Mouse (Mus musculus): ENCODE measurements around the gene Krt79.

Gene Krt79

GRCm38 (mm10) chr15:101940274-101940829, at the start of gene Krt79:
Krt79 (minus strand) TSS chr15:101940324.
- no peak for DNase-seq (ENCODE audit: extremely low spot score)

DNA sequence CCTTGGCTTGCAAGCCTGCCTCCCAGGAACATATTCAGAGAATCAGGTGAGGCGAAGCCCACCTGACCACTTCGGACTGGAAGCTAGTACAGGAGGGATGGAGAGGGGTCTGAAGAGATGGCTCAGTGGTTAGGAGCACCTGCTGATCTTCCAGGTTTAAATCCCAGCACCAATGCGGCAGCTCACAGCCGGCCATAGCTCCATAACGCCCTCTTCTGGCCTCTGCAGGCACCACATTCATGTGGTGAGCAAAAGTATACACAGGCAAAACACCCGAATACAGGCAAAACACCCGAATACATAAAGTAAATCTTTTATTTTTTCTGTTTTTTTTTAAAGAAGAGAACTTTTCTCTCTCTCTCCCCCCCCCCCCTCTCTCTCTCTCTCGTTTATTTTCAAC, 48.6 kb upstream of the Krt79 start:
- DNase-seq (ENCODE audit: extremely low spot score), result no peak

DNA sequence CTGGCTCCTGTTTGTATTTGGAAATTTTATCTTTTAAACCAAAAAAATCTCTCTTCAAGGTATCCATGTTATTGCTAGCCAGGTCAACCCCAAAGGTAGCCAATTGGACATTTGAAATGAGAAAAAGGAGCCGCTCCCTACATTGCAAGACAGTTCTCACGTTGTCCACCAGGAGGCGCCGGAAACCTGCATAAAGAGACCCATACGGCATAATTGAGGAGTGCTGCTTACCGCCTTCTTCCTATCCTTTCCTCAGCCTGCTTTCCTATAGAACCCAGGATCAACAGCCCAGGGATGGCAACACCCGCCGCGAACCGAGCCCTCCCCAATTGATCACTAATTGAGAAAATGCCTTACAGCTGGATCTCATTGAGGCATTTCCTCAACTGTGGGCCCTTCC, 48.0 kb upstream of the Krt79 start:
- DNase-seq (ENCODE audit: extremely low spot score), result peak; percentile 90

DNA sequence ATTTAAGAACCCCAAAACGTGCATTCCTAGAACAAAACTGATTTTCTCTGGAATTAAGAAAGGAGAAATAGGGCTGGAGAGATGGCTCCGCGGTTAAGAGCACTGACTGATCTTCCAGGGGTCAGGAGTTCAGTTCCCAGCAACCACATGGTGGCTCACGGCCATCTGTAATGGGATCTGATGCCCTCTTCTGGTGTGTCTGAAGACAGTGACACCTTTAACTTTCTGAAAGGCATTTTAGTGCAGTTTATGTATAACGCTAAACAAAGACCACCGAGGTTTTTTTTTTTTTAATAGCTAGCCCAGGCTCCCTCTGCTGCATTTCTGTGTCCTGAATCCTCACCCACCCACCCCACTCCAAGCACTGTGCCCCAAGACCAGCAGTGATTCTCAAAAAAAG, 44.6 kb upstream of the Krt79 start:
- no peak for DNase-seq (ENCODE audit: extremely low spot score)

GRCm38 (mm10) chr15:101983949-101984601, 44.0 kb upstream of the Krt79 start:
- peak; percentile 96 for DNase-seq (ENCODE audit: extremely low spot score)

GRCm38 (mm10) chr15:101983315-101983948, 43.3 kb upstream of the Krt79 start:
- no peak for DNase-seq (ENCODE audit: extremely low spot score)

- no peak for DNase-seq (ENCODE audit: extremely low spot score)
Measured at GRCm38 (mm10) chr15:101980849-101981248, 40.7 kb upstream of the Krt79 start.

- peak; percentile 80 for DNase-seq (ENCODE audit: extremely low spot score)
Measured at GRCm38 (mm10) chr15:101977043-101977726, 37.1 kb upstream of the Krt79 start.

DNA sequence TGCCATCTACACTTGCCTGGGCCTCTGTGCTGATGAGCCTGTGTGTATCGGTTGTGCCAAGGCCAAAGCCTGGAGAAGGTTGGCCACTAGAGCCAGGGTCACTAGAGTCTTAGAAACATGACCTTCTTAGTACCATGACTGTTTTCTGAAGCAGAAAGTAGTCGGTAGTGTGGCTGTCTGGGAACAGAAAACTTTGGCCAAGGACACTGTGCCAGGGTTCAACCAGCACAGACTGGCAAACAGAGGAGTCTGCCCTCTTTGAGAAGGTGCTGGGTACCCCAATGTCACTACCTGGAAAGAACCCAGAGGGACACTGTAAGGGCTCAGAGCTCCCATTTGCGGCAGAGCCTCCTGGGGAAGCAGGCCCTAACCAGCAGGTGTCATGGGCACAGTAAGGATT, 36.5 kb upstream of the Krt79 start:
- no peak for DNase-seq (ENCODE audit: extremely low spot score)

DNA sequence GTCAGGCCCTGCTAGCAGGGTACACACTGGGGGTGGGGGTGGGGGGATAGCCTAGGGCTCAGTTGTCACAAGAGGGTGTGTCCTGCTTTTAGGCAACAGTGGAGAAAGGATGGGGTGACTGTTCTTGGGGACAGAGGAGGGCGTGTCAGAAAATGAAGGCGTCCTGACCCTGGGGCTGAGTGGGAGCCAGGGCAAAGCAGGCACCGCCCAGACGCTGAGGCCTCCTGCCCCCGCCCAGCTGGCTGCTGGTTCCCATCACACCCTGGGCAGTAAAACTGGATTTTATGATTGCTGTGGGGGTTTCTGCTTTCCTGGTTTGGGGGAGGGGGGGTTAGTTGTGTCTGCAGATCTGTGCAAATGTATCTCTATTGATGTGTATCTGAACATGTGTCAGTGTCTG, 35.9 kb upstream of the Krt79 start:
- DNase-seq (ENCODE audit: extremely low spot score), result no peak

DNA sequence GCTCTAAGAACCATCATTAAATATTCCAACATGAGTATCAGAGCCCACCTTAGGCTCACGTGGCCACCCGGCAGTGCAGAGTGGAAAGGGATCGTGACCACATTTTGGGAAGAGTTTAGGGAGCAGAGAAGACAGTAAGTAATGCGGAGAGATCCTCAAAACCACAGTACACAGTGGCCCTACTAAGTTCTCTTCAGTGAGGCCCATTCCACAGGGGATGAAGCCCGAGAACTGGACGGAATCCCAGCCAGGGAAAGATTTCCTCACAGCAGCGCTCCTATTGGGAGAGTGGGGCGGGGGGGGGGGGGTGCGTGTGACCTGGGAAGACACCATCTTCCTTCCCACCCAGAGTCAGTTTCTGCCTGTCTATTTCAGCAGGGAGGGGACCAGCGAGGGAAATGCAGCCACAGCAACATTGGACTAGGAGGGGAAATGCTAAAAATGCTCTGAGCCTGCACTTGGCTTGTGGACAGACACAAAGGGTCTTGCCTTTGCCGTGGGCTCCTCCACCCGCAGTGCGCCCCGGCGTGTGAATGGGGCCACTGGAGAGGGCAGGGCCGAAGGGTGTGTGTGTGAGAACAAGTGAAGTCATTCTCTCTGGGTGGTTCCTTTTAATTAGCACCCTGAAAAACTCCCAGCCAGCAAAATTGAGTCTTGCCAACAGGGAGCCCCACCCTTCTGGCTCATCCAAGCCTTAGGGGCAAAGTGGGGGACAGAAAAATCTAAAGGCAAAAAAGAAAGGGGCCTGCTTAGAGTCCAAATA, 34.1 kb upstream of the Krt79 start:
- no peak for DNase-seq (ENCODE audit: extremely low spot score)

DNA sequence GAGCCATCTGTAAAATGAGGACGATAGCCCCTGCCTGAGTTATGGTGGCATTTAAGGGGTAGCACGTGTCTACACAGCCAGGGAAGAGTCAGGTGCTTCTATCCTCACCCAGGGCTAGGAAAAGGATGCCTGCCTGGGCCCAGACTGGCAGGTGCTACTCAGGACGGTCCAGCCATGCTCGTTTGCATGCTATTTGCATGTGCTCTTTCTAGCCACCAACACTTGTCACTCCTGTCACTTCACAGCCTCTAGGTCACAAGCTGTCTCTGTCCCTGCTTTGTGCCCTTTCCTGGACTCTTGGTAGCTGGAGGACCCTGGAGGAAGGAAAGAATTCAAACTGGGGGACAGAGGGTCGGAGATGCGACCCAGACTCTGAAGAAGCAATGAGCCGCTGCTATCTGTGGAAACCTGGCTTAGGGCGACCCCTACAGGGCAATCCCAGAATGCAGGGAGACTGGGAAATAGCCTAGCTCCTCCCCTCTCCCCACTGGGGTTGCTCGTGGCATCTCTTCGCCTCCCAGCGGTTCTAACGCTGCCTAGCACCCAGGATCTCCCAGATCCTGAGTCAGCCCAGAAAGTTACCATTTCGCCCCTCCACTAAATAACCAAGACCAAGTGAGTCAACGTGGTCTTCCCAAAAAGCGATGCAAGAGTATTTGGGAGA, 33.4 kb upstream of the Krt79 start:
- peak; percentile 97 for DNase-seq (ENCODE audit: extremely low spot score)

DNA sequence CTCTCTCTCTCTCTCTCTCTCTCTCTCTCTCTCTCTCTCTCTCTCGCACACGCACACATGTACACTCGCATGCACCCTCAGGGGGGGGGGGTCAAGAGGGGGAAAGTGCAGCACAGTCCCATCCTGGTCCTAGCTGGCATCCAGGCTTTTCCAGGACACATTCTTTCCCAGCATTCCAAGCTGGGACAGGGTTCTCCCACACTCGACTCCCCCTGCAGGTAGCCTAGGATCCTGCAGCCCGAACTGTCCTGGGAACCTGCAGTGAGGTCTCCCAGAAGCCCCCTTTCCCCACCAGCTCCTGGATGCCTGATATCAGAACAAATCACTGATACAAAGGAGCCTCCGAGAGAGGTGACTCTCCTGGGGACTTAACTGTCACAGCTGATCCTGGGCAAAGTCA, 30.4 kb upstream of the Krt79 start:
- DNase-seq (ENCODE audit: extremely low spot score), result peak; percentile 78

GRCm38 (mm10) chr15:101966808-101967207, 26.7 kb upstream of the Krt79 start:
- DNase-seq (ENCODE audit: extremely low spot score), result no peak

DNA sequence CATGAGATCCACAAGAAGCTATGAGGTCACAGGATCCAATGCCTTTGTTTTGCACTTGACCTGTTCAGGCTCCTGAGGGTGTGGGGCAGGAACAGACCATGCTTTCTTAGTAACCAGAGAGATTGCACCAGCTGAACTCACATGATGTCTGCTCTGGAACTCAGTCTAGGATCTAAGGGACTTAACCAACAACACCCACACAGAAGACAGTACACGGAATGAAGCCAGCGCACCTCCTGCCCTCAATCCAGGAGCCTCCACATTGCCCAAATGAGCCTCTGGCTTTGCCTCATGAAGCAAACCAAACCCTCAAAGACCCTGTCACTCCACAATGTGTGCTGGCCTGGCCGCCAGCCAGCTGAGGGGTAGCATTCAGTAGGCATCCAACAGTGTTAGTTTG, 18.8 kb upstream of the Krt79 start:
- no peak for DNase-seq (ENCODE audit: extremely low spot score)

GRCm38 (mm10) chr15:101954187-101954586, 14.1 kb upstream of the Krt79 start, which contains the start of gene Krt78:
Krt78 (minus strand) TSS chr15:101954287.
- no peak for DNase-seq (ENCODE audit: extremely low spot score)

- DNase-seq (ENCODE audit: extremely low spot score), result no peak
Measured at GRCm38 (mm10) chr15:101952733-101953474, 12.8 kb upstream of the Krt79 start.

GRCm38 (mm10) chr15:101945430-101945829, 5.3 kb upstream of the Krt79 start:
- DNase-seq (ENCODE audit: extremely low spot score), result no peak

GRCm38 (mm10) chr15:101941948-101942347, 1.8 kb upstream of the Krt79 start:
- peak; percentile 8 for DNase-seq (ENCODE audit: extremely low spot score)

- no peak for DNase-seq (ENCODE audit: extremely low spot score)
Measured at GRCm38 (mm10) chr15:101938600-101939308, 1.4 kb downstream of the Krt79 start.
